Comparison of ENCODE assay signal across 21 mouse cellular contexts in the genomic region with DNA sequence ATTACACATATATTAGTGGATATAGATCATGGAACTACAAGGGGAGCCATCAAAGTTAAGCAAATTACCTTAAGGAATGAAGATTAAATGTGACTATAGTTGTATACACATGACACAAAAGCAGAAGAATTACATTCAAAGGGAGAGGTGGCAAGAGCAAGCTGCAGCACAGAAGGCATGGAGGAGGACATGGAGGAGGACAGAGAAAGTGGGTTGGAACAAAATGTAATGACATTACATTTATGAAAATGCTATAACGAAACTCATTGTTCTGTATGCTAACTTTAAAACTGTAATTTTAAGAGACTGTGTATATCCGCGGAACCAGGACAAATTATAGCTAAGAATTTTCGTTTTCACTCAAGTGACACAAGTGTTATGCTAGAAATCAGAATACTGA.
A peak's percentile ranks its signal among the peaks of the same experiment; 100 is the strongest.
DNase-seq lines count a peak whose midpoint lies in the region; ATAC-seq and TF ChIP-seq lines count a peak whose summit lies in the region.
"Had no signal": no experiment of that assay in that cellular context is flagged by ENCODE, and none has a peak within 500 bp of the region (broad histone marks: within the 10 kb centered on the region; RNA-seq: fewer than 3 reads in every experiment).

No protein-coding gene starts in this region.

- 0 out of 2 replicates have a peak, but pooled peaks cover 1% of the 10 kb centered on the region for H3K9me3 ChIP-seq in ES-E14 (ENCODE audit: control insufficient read depth, insufficient read depth, low read depth, low read length)
- H3K9me3 ChIP-seq in midbrain, embryonic 16.5 days (replicated peaks; ENCODE audit: control insufficient read depth, low read length, poor library complexity, severe bottlenecking): no peaks in the 10 kb centered on the region
- no peaks in the 10 kb centered on the region for H3K9me3 ChIP-seq in forebrain, embryonic 15.5 days
- H3K9me3 ChIP-seq: embryonic facial prominence, embryonic 10.5 days; heart, embryonic 10.5 days; hindbrain, embryonic 10.5 days; limb, embryonic 12.5 days; liver, embryonic 12.5 days; midbrain, embryonic 15.5 days; neural tube, embryonic 15.5 days had no signal

- in situ Hi-C loops in ES-E14 (cut with MboI; ENCODE audit: low sequenced_read_pairs in 2 of 2, unreplicated experiment in 2 of 2): no loop called here

- DNase-seq in layer of hippocampus, adult 11-12 months (ENCODE audit: low spot score): peak; percentile 10
- no peak for DNase-seq in layer of hippocampus, postnatal 25 days (ENCODE audit: extremely low spot score in 1 of 2, low spot score in 1 of 2)
- no peak for DNase-seq in ES-E14 (ENCODE audit: low read depth, low spot score)
- DNase-seq in layer of hippocampus, adult 8-10 months (ENCODE audit: low spot score in 2 of 2): peak; percentile 5 to 10
- DNase-seq in left cerebral cortex, postnatal 25 days (ENCODE audit: low spot score in 2 of 2): peak; percentile 6 to 85
- DNase-seq: cerebellum, adult 8-10 months; gastrocnemius, adult 2 months; kidney, adult 11 months; kidney, postnatal 25 days; lung, embryonic 14.5 days; lung, postnatal 36 days; thymus, postnatal 36 days had no signal

- H3K4me2 ChIP-seq in midbrain, embryonic 16.5 days (ENCODE audit: low read length): no peak overlapping the region
- H3K4me2 ChIP-seq in forebrain, embryonic 15.5 days (replicated peaks): no peak overlapping the region
- H3K4me2 ChIP-seq: limb, embryonic 12.5 days; liver, embryonic 12.5 days; lung, embryonic 14.5 days; midbrain, embryonic 15.5 days; neural tube, embryonic 15.5 days had no signal

- no peak for ATAC-seq in midbrain, embryonic 16.5 days
- ATAC-seq in forebrain, embryonic 15.5 days (replicated peaks): no peak
- ATAC-seq: liver, embryonic 12.5 days; midbrain, embryonic 15.5 days had no signal

- no peak overlapping the region for H3K27ac ChIP-seq in ES-E14 (ENCODE audit: insufficient read depth, low read depth, low read length, poor library complexity, severe bottlenecking)
- no peak overlapping the region for H3K27ac ChIP-seq in midbrain, embryonic 16.5 days (ENCODE audit: low read length)
- no peak overlapping the region for H3K27ac ChIP-seq in forebrain, embryonic 15.5 days (replicated peaks)
- H3K27ac ChIP-seq: embryonic facial prominence, embryonic 10.5 days; gastrocnemius, adult 2 months; heart, embryonic 10.5 days; hindbrain, embryonic 10.5 days; limb, embryonic 12.5 days; liver, embryonic 12.5 days; midbrain, embryonic 15.5 days; neural tube, embryonic 15.5 days had no signal

- WGBS in midbrain, embryonic 16.5 days: 94% methylated on average over 4 of the region's 4 CpGs
- 90% methylated on average over 4 of the region's 4 CpGs for WGBS in forebrain, embryonic 15.5 days

- intact Hi-C loops in left cerebral cortex, postnatal 25 days (cut with DNase I): loop anchor here (2.0 to 10.0 kb wide), 4 partner anchors 33 to 428 kb away; a partner anchor contains a TSS

- H3K4me1 ChIP-seq in ES-E14 (ENCODE audit: control insufficient read depth in 2 of 2, insufficient read depth in 2 of 2, low read length in 2 of 2, poor library complexity in 1 of 2): no peaks in the 10 kb centered on the region
- H3K4me1 ChIP-seq in midbrain, embryonic 16.5 days (ENCODE audit: control insufficient read depth, insufficient read depth, low read length): no peaks in the 10 kb centered on the region
- H3K4me1 ChIP-seq in forebrain, embryonic 15.5 days: no peaks in the 10 kb centered on the region
- H3K4me1 ChIP-seq: embryonic facial prominence, embryonic 10.5 days; heart, embryonic 10.5 days; hindbrain, embryonic 10.5 days; limb, embryonic 12.5 days; liver, embryonic 12.5 days; midbrain, embryonic 15.5 days; neural tube, embryonic 15.5 days had no signal

- H3K4me3 ChIP-seq in ES-E14 (ENCODE audit: insufficient read depth in 1 of 2, low read depth in 1 of 2, low read length in 2 of 2, poor library complexity in 1 of 2, severe bottlenecking in 1 of 2): peak overlapping the region; percentile 44 to 45
- no peak overlapping the region for H3K4me3 ChIP-seq in midbrain, embryonic 16.5 days (ENCODE audit: low read depth, low read length)
- no peak overlapping the region for H3K4me3 ChIP-seq in forebrain, embryonic 15.5 days
- H3K4me3 ChIP-seq: embryonic facial prominence, embryonic 10.5 days; gastrocnemius, adult 2 months; heart, embryonic 10.5 days; hindbrain, embryonic 10.5 days; limb, embryonic 12.5 days; liver, embryonic 12.5 days; midbrain, embryonic 15.5 days; neural tube, embryonic 15.5 days had no signal

- no peaks in the 10 kb centered on the region for H3K27me3 ChIP-seq in midbrain, embryonic 16.5 days (ENCODE audit: control insufficient read depth, insufficient read depth, low read depth, low read length)
- H3K27me3 ChIP-seq in forebrain, embryonic 15.5 days: no peaks in the 10 kb centered on the region
- H3K27me3 ChIP-seq: limb, embryonic 12.5 days; liver, embryonic 12.5 days; midbrain, embryonic 15.5 days; neural tube, embryonic 15.5 days had no signal

- no peak overlapping the region for H3K9ac ChIP-seq in ES-E14 (ENCODE audit: insufficient read depth, low read depth, low read length, poor library complexity, severe bottlenecking)
- H3K9ac ChIP-seq in midbrain, embryonic 16.5 days (ENCODE audit: low read depth, low read length): no peak overlapping the region
- H3K9ac ChIP-seq in forebrain, embryonic 15.5 days (replicated peaks): no peak overlapping the region
- H3K9ac ChIP-seq: limb, embryonic 12.5 days; liver, embryonic 12.5 days; lung, embryonic 14.5 days; midbrain, embryonic 15.5 days; neural tube, embryonic 15.5 days had no signal

- H3K36me3 ChIP-seq in ES-E14 (ENCODE audit: control insufficient read depth, insufficient read depth, low read length, poor library complexity, severe bottlenecking): no peaks in the 10 kb centered on the region
- no peaks in the 10 kb centered on the region for H3K36me3 ChIP-seq in midbrain, embryonic 16.5 days (ENCODE audit: control insufficient read depth, insufficient read depth, low read length)
- no peaks in the 10 kb centered on the region for H3K36me3 ChIP-seq in forebrain, embryonic 15.5 days
- H3K36me3 ChIP-seq: embryonic facial prominence, embryonic 10.5 days; heart, embryonic 10.5 days; hindbrain, embryonic 10.5 days; limb, embryonic 12.5 days; liver, embryonic 12.5 days; midbrain, embryonic 15.5 days; neural tube, embryonic 15.5 days had no signal

TF ChIP-seq in ES-E14, 5 proteins besides CTCF, POLR2A, EP300 and RAD21:
- no peak for TF ChIP-seq HCFC1 (IDR thresholded peaks at IDR 0.05; ENCODE audit: borderline replicate concordance, insufficient read depth, low read length)
- no peak for TF ChIP-seq CHD2 (IDR thresholded peaks at IDR 0.05; ENCODE audit: low read depth, low read length)
- no peak for TF ChIP-seq ZNF384 (IDR thresholded peaks at IDR 0.05; ENCODE audit: low read depth, low read length)
- no peak for TF ChIP-seq ZC3H11A (IDR thresholded peaks at IDR 0.05; ENCODE audit: borderline replicate concordance, low read depth, low read length)
- no peak for TF ChIP-seq MAFK (IDR thresholded peaks at IDR 0.05; ENCODE audit: insufficient read depth, low read depth, low read length)

Comparison
In these comparisons a context has a peak if more than half of its experiments do, and no peak if none do; other contexts are left out.
1. DNase-seq: peak in layer of hippocampus, adult 11-12 months (single experiment), layer of hippocampus, adult 8-10 months (2 of 2) and left cerebral cortex, postnatal 25 days (2 of 2); none in layer of hippocampus, postnatal 25 days (0 of 2) and ES-E14 (single experiment).
2. H3K4me3 ChIP-seq: peak in ES-E14 (2 of 2); none in midbrain, embryonic 16.5 days (single experiment) and forebrain, embryonic 15.5 days (single experiment).